In the genomic region with DNA sequence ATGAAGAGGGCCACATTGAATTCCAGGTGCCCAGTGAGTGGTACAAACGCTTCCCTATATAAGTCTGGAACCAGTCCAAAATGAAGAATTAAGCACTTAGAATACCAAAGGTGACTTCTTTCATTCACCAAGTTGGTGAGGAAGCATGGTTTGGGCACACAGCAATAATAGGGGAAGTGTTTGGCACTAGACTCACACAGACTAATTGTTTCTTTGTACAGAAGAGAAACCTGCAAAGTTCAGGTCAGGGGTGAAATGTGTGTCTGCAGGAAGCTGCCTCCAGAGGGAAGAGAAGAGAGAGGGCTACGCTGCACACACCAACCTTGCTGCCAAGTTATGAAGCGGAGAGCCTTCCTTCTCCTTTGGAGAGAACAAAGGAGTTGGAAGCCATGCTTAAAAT, we compare ENCODE assay signal across 12 mouse cellular contexts. TPM values are rescaled to one million over a fixed set of nuclear protein-coding genes. Genes with fewer than 3 reads are reported as not detected.
"Had no signal": no experiment of that assay in that cellular context is flagged by ENCODE, and none has a peak within 500 bp of the region (broad histone marks: within the 10 kb centered on the region; RNA-seq: fewer than 3 reads in every experiment).

No protein-coding gene starts in this region.

RNA-seq across cellular contexts. Expression of gene Glipr1, which starts 26.3 kb away (rescaled TPM):
- total RNA-seq: gastrocnemius, postnatal 25 days; gastrocnemius, postnatal 36 days had no signal

RNA-seq across cellular contexts. Expression of gene Glipr1l1, which starts 31.3 kb away (rescaled TPM):
- total RNA-seq: gastrocnemius, adult 18-20 months; gastrocnemius, adult 2 months; gastrocnemius, adult 8-10 months; gastrocnemius, postnatal 10 days; gastrocnemius, postnatal 14 days; gastrocnemius, postnatal 25 days; gastrocnemius, postnatal 36 days; gastrocnemius, postnatal 4 days; heart, adult 18-20 months; heart, adult 2 months; heart, adult 8-10 months had no signal

RNA-seq across cellular contexts. Expression of gene Glipr1l2, which starts 54.5 kb away (rescaled TPM):
- total RNA-seq: forebrain, postnatal 0 days; gastrocnemius, adult 18-20 months; gastrocnemius, adult 2 months; gastrocnemius, adult 8-10 months; gastrocnemius, postnatal 10 days; gastrocnemius, postnatal 14 days; gastrocnemius, postnatal 25 days; gastrocnemius, postnatal 36 days; gastrocnemius, postnatal 4 days; heart, adult 18-20 months; heart, adult 2 months; heart, adult 8-10 months had no signal
